Mouse (Mus musculus) large intestine, adult 2 months (tissue): Measurements from ENCODE around the gene Leap2. TPM values are rescaled to one million over a fixed set of nuclear protein-coding genes. Genes with fewer than 3 reads are reported as not detected.
A peak's percentile ranks its signal among the peaks of the same experiment; 100 is the strongest.

Experiments
- DNase-seq: peaks from one replicate; pipeline ENCODE4 v3.0.0-alpha.2; 2012; ENCODE audit warnings: low read depth, low spot score
- WGBS: fragments of 180-500 bp; shearing (Covaris S2); methylation state at CpG from one replicate; pipeline ENCODE4 v1.1.7; 2018; 5-methylcytosine and 5-hydroxymethylcytosine counted together
- polyA plus RNA-seq: library from polyadenylated mRNA; depleted of rRNA; stranded (reverse); fragments of >200 nt; gene quantifications from 2 replicates; pipeline ENCODE4 v1.2.3, GENCODE M21; 2012; rRNA removed

Leap2 gene
- polyA plus RNA-seq, 1 experiment, result 5.3 TPM

- WGBS, result 60% methylated on average over 2 of the region's 2 CpGs
Observed at GRCm38 (mm10) chr11:53383758-53384428, 39.1 kb downstream of the Leap2 start.

GRCm38 (mm10) chr11:53378918-53379317 is 44.1 kb downstream of the Leap2 start:
- DNase-seq, result no peak
- WGBS, result 75% methylated on average over 1 of the region's 1 CpGs

More at GRCm38 (mm10) chr11:53383758-53384428, 39.1 kb downstream of the Leap2 start:
- DNase-seq, result peak; percentile 36

Other genes with a start within 250 kb of the Leap2 start
- gene Hspa4, start 122.7 kb downstream of the Leap2 start, polyA plus RNA-seq, result 16.4 and 23.4 TPM in 2 replicates
- gene Zcchc10, start 98.5 kb downstream of the Leap2 start, polyA plus RNA-seq, result 3.2 and 3.3 TPM in 2 replicates
- 6.9 and 13.6 TPM in 2 replicates for gene Aff4, start 72.3 kb downstream of the Leap2 start, polyA plus RNA-seq
- gene Uqcrq, start 7.7 kb upstream of the Leap2 start, polyA plus RNA-seq, result 700 and 833 TPM in 2 replicates
- gene Gdf9, start 7.9 kb upstream of the Leap2 start, polyA plus RNA-seq, result 0.92 and 1.1 TPM in 2 replicates
- gene Gm10447, start 33.9 kb upstream of the Leap2 start, polyA plus RNA-seq, result 0.05 and 0.09 TPM in 2 replicates
- gene Shroom1, start 34.0 kb upstream of the Leap2 start, polyA plus RNA-seq, result 2.3 and 3.5 TPM in 2 replicates
- gene Gm9837, start 47.3 kb upstream of the Leap2 start, polyA plus RNA-seq, result not detected in 2 replicates
- not detected in 2 replicates for gene Gm9945, start 57.0 kb upstream of the Leap2 start, polyA plus RNA-seq
- 7.5 and 21.0 TPM in 2 replicates for gene Sowaha, start 57.1 kb upstream of the Leap2 start, polyA plus RNA-seq
- gene Sept8, start 96.1 kb upstream of the Leap2 start, polyA plus RNA-seq, result 15.1 and 16.0 TPM in 2 replicates
- 1.8 and 2.3 TPM in 2 replicates for gene Kif3a, start 144.2 kb upstream of the Leap2 start, polyA plus RNA-seq
- not detected in 2 replicates for gene Il4, start 195.5 kb upstream of the Leap2 start, polyA plus RNA-seq
- gene Il13, start 211.5 kb upstream of the Leap2 start, polyA plus RNA-seq, result 0.09 TPM in 1 of 2 replicates, not detected in the other